Mouse (Mus musculus): ENCODE data around the gene Thra.

The Thra gene

DNA sequence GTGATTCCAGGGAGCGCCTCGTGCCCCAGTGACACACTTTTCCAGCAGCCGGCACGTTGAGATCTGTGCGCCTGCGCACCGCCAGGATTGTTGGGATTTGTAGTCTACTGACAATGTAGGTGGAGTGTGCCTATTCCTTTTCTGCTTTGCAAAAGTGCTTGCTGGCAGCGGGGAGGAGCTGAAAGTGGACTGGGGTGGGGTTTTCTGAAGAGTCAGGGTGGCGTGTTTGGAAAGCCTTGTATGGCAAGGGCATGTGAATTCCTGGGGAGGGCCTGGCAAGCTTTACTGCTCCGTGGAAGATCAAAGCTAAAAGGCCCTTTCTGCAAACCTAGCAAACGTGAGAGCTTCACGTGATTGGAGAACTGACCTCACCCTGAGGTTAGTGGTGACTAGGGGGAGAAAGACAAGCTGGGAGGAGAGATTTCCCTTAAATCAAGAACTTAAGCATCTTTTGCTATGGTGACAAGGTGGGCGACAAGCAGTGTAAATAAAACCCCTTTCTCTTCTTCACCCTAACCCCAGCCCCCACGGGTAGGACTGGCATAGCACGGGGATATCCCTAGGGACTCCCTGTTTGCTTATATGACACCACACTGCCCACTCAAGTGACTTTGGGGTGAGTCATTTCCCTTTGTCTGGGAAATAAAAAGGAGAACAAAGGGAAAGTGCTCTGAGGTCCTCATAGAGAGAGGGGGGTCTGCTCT, 35.1 kb downstream of the Thra start:
- in situ Hi-C loops (cut with MboI; ENCODE audit: low sequenced_read_pairs), result loop anchor here (5.0 kb wide), 1 partner anchor 73 kb away; the partner anchor contains the start of gene Csf3

DNA sequence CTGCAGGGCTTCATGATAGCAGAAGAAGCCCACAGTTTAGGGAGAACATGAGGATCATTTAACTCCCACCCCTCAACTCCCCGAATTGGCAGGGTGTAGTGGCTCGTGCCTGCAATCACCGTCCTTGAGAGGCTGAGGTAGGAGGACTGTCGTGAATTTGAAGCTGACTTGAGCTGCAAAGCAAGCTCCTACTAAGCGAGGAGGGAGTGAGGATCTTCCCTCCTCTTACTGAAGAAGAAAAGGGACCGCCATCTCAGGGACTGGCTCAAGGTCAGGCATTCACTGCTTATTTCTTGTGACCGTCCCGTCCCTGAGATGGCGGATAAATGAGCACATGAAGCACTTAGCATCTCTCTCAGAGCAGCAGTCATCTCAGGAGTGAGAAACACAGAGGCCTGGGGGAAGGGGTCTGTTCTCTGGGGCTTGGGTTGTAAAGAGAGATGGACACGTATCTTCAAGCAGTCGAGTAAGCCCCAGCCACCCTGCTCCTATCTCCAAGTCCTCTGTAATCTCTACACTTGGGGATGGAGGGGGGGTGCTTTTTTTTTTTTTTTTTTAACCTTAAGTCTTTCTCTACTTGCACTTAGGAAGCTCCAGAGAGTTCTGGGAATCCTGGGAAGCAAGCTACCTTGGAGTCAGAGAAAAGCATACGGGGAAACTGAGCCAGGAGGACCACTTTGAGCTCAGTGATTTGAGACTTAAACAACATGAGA, 35.8 kb downstream of the Thra start:
- in situ Hi-C loops (cut with MboI; ENCODE audit: low sequenced_read_pairs), result loop anchor here (5.0 kb wide), 1 partner anchor 74 kb away; the partner anchor contains the start of gene Csf3

DNA sequence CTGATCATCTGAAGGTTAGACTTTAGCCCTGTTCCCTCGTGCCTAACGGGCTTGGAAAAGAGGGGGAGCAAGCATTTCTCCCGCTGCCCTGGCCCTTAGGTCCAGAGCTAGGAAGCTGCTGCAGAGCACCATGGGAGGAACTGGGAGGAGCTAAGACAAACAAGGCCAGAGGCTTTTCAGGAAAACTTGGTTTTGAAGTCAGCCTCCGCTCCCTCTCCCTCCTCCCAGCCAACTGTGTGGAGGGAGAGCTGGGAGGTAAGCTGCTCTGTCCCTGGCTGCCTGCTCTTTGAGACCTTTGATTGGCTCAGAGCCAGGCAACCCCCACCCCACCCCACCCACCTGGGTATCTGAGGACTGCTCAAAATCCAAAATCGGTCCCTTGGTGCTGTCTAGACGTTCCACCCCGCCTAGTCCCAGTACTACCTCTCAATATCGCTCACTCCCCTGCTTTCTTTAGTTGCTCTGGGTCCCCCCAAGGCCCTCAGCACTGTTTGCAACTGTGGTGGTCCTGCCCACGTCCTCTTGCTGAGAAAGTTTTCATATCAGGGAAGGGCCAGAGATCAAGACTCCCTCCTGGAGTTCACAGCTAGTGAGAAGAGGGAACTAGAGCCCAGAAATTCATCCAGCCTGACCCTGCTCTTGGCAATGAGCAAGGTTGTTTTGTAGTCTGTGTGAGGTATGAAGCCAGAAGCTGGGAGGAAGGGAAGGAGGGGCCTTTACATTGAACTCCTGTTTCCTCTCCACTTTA, 36.6 kb downstream of the Thra start:
- in situ Hi-C loops (cut with MboI; ENCODE audit: low sequenced_read_pairs), result loop anchor here (5.0 kb wide), 1 partner anchor 75 kb away; the partner anchor contains the start of gene Csf3

DNA sequence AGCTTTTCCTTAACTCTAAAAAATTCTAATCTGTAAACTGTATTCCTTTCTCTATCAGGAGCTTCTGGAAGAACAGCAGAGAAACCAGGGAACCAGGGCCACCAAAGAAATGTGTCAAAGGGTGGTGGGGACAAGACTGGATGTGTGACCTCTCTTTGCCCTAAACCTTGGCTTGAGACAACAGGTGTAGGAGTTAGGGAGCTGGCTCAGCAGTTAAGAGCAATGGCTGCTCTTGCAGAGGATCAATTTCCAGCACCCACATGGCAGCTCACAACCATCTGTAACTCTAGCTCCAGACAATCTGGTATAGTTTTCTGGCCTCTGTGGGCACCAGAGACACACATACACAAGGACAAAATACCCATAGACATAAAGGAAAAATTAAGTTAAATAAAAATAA, 37.5 kb downstream of the Thra start:
- in situ Hi-C loops (cut with MboI; ENCODE audit: low sequenced_read_pairs), result loop anchor here (5.0 kb wide), 1 partner anchor 76 kb away; the partner anchor contains the start of gene Csf3

DNA sequence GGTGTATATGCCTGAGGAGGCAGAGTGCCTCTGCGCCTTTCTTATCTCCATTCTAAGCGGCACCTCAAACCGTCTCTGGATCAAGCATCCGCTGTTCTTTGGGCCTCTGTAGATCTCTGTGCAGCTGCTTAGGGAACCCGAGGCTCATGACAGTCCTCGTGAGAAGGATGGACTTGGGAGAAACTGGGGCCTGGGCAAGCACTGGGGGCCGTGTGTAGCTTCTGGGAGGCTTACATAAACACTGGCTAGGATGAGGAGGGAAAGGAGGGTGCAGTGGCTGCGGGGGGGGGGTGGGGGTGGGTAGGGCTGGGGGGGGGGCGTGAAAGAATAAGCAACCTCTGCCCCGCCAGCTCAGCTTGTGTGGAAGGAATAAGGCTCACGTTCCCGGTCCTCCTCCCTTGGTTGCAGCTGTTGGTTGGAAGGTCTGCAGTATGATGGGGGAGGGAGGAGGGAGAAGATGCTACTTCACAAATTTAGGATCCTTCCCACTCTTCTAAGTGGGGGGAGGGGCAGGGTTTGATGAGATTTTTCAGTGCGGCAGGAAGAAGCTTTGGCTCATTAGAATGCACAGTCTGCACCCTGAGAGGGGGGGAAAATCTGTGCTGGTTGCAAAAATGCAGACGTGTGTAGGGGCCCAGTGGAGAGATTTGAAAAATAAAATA, 41.5 kb downstream of the Thra start:
- in situ Hi-C loops (cut with MboI; ENCODE audit: low sequenced_read_pairs), result loop anchor here (10.0 kb wide), 1 partner anchor 57 kb away; the partner anchor contains the start of gene Med24

DNA sequence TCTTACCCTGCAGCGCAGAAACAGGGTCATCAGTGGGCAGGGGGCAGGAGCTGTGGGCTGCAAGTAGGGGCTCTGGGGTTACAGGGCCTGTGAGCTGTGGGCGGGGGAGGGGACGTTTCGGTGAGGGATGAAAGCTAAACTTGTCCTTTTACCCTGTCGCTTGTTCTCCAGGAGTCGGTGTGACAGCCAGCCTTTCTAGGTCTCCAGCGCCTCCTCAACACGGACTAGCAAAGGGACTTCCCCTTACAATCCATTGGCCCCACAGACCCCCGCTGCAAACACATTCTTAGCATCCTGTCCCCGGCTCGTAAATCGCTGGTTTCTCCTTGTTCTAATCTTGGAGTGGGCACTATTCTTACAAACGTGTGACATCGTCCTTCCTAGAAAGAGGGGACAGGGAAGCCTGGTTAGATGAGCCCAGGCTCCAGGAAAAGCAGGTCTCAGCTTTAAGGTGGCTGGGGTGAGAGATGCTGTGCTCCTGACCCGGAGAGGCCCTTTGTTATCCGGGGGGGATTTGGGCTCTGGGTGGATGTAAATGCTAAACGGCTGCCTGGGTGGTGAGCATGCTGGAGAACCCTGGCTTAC, 42.3 kb downstream of the Thra start:
- in situ Hi-C loops (cut with MboI; ENCODE audit: low sequenced_read_pairs), result loop anchor here (10.0 kb wide), 1 partner anchor 58 kb away; the partner anchor contains the start of gene Med24

DNA sequence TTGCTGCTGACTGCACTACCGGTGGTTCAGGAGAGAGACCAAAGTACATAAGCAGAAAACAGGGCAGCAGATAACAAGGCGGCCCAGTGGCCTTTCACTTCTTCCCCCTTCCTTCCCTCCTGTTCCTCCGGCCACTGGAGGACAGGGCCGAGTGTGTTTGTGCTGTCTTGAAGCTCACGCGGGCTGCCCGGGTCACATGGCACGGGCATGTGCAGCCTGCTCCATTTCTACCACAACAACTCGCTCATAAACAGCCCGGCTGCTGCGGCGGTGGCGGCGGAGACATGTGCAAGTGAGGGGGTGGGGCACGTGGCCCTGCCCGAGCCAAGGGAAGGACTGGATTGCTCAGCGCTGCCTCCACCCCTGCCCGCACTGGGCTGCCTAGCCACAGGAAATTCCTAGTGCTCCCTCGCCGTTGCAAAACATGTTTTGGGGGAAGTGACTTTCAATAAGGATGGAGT, 42.8 kb downstream of the Thra start:
- in situ Hi-C loops (cut with MboI; ENCODE audit: low sequenced_read_pairs), result loop anchor here (10.0 kb wide), 1 partner anchor 58 kb away; the partner anchor contains the start of gene Med24

DNA sequence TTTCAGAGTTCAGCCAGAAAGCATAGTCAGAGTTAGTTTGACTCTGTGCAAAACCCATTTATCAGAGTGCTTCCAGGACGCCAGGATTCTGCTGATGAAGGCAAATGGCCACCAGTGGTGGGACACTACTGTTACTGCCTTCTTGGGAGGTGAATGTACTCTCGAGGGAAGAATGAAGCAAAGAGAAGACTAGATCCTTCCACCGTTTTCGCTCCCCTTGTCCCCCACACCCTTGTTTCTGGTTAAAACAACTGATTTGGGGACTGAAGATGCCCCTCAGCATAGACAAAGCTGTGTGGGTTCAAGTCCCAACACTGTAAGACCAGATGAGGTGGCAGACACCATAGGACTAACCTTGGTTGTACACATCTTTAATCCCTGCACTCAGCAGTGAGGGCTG, 43.7 kb downstream of the Thra start:
- in situ Hi-C loops (cut with MboI; ENCODE audit: low sequenced_read_pairs), result loop anchor here (10.0 kb wide), 1 partner anchor 59 kb away; the partner anchor contains the start of gene Med24

DNA sequence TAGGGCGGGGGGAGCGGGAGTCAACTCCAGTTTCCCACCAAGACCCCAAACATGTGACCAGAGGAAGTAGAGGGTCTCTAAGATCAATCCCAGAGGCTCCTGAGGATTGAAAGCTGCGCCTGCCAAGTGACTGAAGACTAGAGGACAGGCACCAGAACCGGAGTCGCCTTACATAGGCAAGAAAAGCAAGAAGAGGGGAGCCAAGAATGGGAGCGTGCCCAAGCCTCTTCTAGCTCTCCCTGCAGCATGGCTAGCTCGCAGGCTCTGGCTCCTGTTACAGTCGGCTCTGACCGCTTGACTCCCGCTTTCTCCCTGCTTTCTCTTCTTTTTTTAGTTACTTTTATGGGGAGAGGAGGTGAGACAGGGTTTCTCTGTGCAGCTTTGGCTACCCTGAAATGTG, 44.8 kb downstream of the Thra start:
- in situ Hi-C loops (cut with MboI; ENCODE audit: low sequenced_read_pairs), result loop anchor here (10.0 kb wide), 1 partner anchor 60 kb away; the partner anchor contains the start of gene Med24

DNA sequence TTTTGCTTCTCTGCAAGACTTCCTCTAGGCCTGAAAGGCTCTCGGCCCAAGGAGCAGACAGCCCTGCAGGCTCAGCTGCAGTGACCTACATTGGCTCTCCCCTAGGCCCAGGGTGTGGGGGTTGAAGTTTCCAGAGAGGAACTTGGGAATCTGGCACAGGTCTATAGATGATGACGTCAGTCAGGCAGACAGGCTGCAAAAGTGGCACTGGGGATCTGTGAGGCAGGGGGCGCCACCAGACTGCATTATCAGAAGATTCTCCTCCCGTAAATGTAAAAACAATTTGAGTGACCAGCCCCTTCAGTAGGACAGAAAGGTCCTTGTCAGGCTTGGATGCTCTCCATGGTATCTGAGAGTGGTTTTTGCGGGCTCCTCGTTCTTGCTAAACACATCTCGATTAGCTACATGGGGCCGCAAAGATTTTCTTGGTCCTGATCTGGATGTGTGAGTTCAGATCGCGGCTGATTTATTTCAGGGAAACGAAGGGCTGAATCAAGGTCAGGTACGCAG, 45.4 kb downstream of the Thra start:
- in situ Hi-C loops (cut with MboI; ENCODE audit: low sequenced_read_pairs), result loop anchor here (10.0 kb wide), 1 partner anchor 61 kb away; the partner anchor contains the start of gene Med24

DNA sequence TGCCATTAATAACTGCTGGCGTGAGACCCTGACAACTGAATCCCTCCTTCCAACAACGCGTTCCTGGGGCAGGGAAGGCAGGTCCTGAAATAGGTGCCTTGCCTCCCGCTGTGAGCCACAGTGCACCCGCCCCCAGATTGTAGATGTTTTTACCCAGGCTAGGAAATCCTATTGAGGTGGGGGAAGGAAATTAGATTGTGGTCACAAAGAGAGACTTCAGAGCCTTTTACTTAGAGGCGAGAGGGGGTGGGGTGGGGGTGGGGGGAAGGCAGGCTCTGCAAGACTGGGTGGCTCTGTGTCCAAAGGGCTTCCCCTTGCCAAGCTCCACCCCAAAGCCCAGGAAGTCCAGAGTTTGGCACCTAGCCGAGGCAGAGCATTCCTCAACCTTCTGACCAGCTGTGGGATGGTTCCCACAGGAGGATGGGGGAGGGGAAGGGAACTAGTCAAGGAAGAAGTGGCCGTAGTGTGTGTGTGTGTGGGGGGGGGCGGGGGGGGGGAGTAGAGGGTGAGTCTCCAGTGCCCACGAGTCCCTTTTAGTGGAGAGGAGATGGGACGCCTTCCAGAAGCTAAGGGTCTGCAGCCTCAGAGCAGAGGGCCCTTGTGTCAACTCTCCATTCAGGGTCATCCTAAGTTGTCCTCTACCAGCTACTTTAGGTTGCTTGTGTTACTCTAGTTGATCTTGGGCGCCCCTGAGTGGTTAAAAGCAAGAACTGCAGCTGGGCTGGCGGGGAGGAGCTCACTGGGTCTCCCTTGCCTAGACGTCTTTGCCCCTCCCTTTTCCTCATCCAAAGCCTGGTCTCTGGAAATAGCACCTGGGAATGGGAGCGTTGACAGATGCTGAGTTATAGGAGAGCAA, 46.1 kb downstream of the Thra start:
- in situ Hi-C loops (cut with MboI; ENCODE audit: low sequenced_read_pairs), result loop anchor here (10.0 kb wide), 1 partner anchor 62 kb away; the partner anchor contains the start of gene Med24

DNA sequence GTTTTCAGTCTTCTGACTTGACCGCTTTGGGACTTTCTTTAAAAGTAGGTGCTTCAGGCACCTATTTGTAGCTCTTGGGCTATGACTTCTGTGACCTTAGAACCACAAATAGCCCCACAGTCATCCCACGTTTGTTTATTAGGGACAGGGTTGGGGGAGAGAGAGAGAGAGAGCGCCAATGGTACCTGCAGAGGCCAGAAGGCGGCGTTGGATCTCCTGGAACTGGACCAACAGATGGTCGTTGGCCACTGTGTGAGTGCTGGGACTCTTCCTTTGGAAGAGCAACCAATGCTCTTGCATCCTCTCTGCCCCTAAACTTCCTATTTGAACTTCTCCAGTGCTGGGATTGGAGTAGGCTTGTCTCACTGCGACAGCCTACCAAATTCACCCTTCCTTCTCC, 46.8 kb downstream of the Thra start:
- in situ Hi-C loops (cut with MboI; ENCODE audit: low sequenced_read_pairs), result loop anchor here (10.0 kb wide), 1 partner anchor 62 kb away; the partner anchor contains the start of gene Med24

DNA sequence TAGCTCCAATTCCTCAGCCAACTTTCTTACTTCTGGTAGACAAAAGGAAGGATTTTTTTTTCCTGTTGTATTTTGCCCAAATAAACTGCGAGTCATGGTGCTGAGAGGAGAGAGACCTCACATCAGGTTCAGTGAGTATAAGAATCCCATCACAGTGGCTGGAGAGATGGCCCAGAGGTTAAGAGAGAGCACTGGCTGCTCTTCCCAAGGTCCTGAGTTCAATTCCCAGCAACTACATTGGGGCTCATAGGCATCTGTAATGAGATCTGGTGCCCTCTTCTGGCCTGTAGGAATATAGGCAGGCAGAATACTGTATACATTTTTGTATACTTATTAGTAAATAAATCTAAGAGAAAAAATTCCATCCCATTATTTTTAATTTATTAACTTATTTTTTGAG, 47.3 kb downstream of the Thra start:
- in situ Hi-C loops (cut with MboI; ENCODE audit: low sequenced_read_pairs), result loop anchor here (10.0 kb wide), 1 partner anchor 63 kb away; the partner anchor contains the start of gene Med24

DNA sequence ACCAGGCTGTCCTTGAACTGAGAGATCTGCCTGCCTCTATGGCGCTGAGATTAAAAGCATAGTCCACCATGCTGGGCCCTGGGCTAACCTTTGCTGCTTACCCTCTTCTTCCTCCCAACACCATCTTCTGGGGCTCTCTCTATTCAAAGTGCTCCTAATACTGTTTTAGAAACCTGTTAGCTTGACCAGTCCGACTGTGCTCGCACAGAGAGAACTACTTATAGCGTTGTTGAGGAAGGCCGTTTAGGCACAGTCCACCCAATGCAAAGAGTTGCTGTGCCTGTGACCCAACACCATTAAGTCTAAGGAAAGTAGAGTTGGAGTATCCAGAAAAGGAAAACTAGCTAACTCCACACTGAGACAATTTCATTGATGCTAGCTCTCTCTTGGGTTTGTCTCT, 47.7 kb downstream of the Thra start:
- in situ Hi-C loops (cut with MboI; ENCODE audit: low sequenced_read_pairs), result loop anchor here (10.0 kb wide), 1 partner anchor 63 kb away; the partner anchor contains the start of gene Med24

DNA sequence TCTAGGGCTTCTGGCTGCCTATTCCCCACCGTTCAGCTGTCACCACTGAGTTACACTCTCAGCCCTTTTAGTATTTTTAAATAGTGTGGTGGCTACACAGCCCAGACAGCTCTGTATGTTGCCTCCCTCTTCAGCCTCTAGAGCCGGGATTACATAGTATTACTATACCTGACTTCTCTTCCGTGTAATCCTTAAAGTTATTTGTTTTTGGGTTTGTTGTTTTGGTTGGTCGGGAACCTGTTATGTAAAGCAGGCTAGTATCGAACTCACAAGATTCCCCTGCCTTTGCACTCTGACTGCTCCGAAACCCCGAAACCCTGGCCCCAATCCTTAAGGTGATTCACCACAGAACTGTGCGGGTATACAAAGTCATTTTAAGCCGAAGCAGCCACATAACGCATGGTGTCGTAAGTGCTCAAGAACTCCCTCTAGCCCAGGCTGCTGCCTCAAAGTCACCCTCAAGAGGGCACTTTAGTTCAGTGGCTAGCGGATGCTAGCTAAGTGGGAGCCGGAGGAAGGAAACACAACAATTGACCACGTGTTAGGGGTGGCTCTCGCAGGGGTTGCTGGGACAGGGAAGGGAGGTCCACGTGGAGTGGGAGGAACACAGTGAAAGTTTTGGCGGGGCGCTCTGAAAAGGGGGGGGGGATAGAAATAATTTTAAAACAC, 48.2 kb downstream of the Thra start:
- in situ Hi-C loops (cut with MboI; ENCODE audit: low sequenced_read_pairs), result loop anchor here (10.0 kb wide), 1 partner anchor 64 kb away; the partner anchor contains the start of gene Med24

DNA sequence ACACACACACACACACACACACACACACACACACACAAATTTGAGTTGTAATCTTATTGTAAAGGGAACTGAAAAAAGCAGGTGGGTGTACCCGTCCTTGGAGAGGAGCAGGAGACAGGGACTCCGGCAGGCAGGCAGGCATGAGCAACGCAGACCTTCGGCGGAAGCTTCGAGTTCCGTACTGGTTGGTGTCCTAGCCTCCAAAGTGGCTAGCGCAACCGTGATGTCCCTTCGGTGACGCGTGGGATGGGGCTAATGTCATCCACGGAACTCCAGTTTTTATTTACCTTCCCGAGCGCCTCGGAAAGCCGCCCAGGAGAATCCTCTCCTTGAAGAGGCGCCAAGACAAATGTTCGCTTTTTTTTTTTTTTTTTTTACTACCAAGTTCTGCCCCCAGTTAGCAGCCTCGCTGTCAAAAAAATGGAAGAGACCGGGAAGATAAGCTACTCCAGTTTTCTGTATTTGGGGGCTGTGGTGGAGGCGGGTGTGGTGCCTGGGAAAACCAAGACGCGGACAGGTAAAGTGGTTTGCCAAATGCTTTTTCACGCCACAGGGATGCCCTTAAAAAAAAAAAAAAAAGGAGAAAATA, 48.9 kb downstream of the Thra start:
- in situ Hi-C loops (cut with MboI; ENCODE audit: low sequenced_read_pairs), result loop anchor here (10.0 kb wide), 1 partner anchor 65 kb away; the partner anchor contains the start of gene Med24

DNA sequence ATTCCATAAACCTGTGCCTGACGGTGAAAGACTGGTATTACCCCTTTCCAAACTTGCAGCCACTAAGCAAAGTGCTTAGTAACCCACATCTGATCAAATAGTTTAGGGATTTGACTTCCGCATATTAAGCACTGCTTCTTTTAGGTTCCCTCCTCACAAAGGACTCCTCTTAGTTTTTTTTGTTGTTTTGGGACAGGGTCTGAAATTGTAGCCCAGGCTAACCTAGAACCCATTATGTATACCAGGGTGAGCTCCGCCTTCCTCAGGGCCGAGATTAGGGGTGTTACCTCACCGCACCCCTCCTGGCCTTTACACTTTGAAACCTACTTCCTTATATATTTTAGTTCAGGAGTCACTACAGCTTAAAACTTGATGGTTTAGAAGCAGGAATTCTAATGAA, 49.4 kb downstream of the Thra start:
- in situ Hi-C loops (cut with MboI; ENCODE audit: low sequenced_read_pairs), result loop anchor here (10.0 kb wide), 1 partner anchor 65 kb away; the partner anchor contains the start of gene Med24
